12 mouse cellular contexts compared by ENCODE assay signal in genomic region chr16:18632059-18632458, GRCm38 (mm10). TPM values are rescaled to one million over a fixed set of nuclear protein-coding genes. Genes with fewer than 3 reads are reported as not detected.
DNase-seq lines count a peak whose midpoint lies in the region; ATAC-seq and TF ChIP-seq lines count a peak whose summit lies in the region.
"Had no signal": no experiment of that assay in that cellular context is flagged by ENCODE, and none has a peak within 500 bp of the region (broad histone marks: within the 10 kb centered on the region; RNA-seq: fewer than 3 reads in every experiment).

No protein-coding gene starts in this region.

- no peak overlapping the region for H3K27ac ChIP-seq in liver, postnatal 0 days (ENCODE audit: low read depth)
- H3K27ac ChIP-seq in liver, embryonic 12.5 days, result no peak overlapping the region
- no peak overlapping the region for H3K27ac ChIP-seq in liver, embryonic 11.5 days (ENCODE audit: low read depth, low read length)
- H3K27ac ChIP-seq: forebrain, embryonic 15.5 days; macrophage had no signal

- no peaks in the 10 kb centered on the region for H3K36me3 ChIP-seq in liver, postnatal 0 days (replicated peaks; ENCODE audit: insufficient read depth, low read length)
- H3K36me3 ChIP-seq in liver, embryonic 12.5 days, result no peaks in the 10 kb centered on the region
- no peaks in the 10 kb centered on the region for H3K36me3 ChIP-seq in liver, embryonic 11.5 days (ENCODE audit: control insufficient read depth, insufficient read depth, low read length)
- H3K36me3 ChIP-seq: forebrain, embryonic 15.5 days had no signal

- no peaks in the 10 kb centered on the region for H3K9me3 ChIP-seq in liver, postnatal 0 days (ENCODE audit: low read length)
- no peaks in the 10 kb centered on the region for H3K9me3 ChIP-seq in liver, embryonic 12.5 days (replicated peaks)
- no peaks in the 10 kb centered on the region for H3K9me3 ChIP-seq in liver, embryonic 11.5 days (ENCODE audit: control insufficient read depth, low read length)
- H3K9me3 ChIP-seq: forebrain, embryonic 15.5 days had no signal

- no peak for TF ChIP-seq EP300 in liver, postnatal 0 days (IDR thresholded peaks at IDR 0.05; ENCODE audit: low read depth)

- WGBS in liver, postnatal 0 days (ENCODE audit: insufficient replicate concordance), result 50% methylated on average over 3 of the region's 3 CpGs
- WGBS in liver, embryonic 12.5 days (ENCODE audit: insufficient replicate concordance), result 44% methylated on average over 3 of the region's 3 CpGs
- whole genome bisulfite sequencing in liver, embryonic 11.5 days, result 58% methylated on average over 3 of the region's 3 CpGs

- DNase-seq in frontal cortex, postnatal 25 days (ENCODE audit: low spot score in 2 of 2), result no peak
- DNase-seq in liver, postnatal 0 days, result no peak
- peak; percentile 60 for DNase-seq in 3T3-L1 (ENCODE audit: low read depth, low spot score)
- DNase-seq in liver, embryonic 11.5 days (ENCODE audit: low spot score), result no peak
- DNase-seq: adrenal gland, postnatal 25 days; cerebellum, adult 11-12 months had no signal

- no peak overlapping the region for H3K9ac ChIP-seq in liver, postnatal 0 days (replicated peaks)
- no peak overlapping the region for H3K9ac ChIP-seq in liver, embryonic 12.5 days
- H3K9ac ChIP-seq in liver, embryonic 11.5 days (ENCODE audit: low read depth, low read length), result no peak overlapping the region
- H3K9ac ChIP-seq: forebrain, embryonic 15.5 days had no signal

- peaks cover 25% of the 10 kb centered on the region for H3K27me3 ChIP-seq in liver, postnatal 0 days (ENCODE audit: insufficient read depth, low read length)
- peaks cover 80% of the 10 kb centered on the region for H3K27me3 ChIP-seq in liver, embryonic 12.5 days (replicated peaks)
- H3K27me3 ChIP-seq in liver, embryonic 11.5 days (replicated peaks; ENCODE audit: control insufficient read depth, insufficient read depth, low read length), result peaks cover 52% of the 10 kb centered on the region
- H3K27me3 ChIP-seq: forebrain, embryonic 15.5 days had no signal

- ATAC-seq in frontal cortex, adult (ENCODE audit: low TSS enrichment), result peak; percentile 53
- ATAC-seq in liver, postnatal 0 days, result no peak
- no peak for ATAC-seq in liver, embryonic 12.5 days
- peak; percentile 62 for ATAC-seq in common myeloid progenitor, adult 5-6 weeks (replicated peaks; ENCODE audit: low read depth, poor library complexity, severe bottlenecking)
- ATAC-seq in CD4-positive, CD25-positive, alpha-beta regulatory T cell, adult 4 months, result no peak
- no peak for ATAC-seq in liver, embryonic 11.5 days (replicated peaks; ENCODE audit: low FRiP score)
- ATAC-seq: forebrain, embryonic 15.5 days had no signal

- no peak overlapping the region for H3K4me3 ChIP-seq in liver, postnatal 0 days (ENCODE audit: low read depth, low read length)
- no peak overlapping the region for H3K4me3 ChIP-seq in liver, embryonic 12.5 days
- H3K4me3 ChIP-seq in liver, embryonic 11.5 days (ENCODE audit: low read depth, low read length), result no peak overlapping the region
- H3K4me3 ChIP-seq: forebrain, embryonic 15.5 days had no signal

- peaks cover 5% of the 10 kb centered on the region; the same call in 1 of the 2 replicates for H3K4me1 ChIP-seq in liver, postnatal 0 days (ENCODE audit: insufficient read depth)
- peaks cover 20% of the 10 kb centered on the region for H3K4me1 ChIP-seq in liver, embryonic 12.5 days
- H3K4me1 ChIP-seq in liver, embryonic 11.5 days (replicated peaks; ENCODE audit: control insufficient read depth, insufficient read depth, low read length), result 0 out of 2 replicates have a peak, but pooled peaks cover 2% of the 10 kb centered on the region

- H3K4me2 ChIP-seq in liver, postnatal 0 days (ENCODE audit: low read depth, low read length), result no peak overlapping the region
- H3K4me2 ChIP-seq in liver, embryonic 12.5 days, result no peak overlapping the region
- no peak overlapping the region for H3K4me2 ChIP-seq in liver, embryonic 11.5 days
- H3K4me2 ChIP-seq: forebrain, embryonic 15.5 days had no signal

- peak; percentile 33 for TF ChIP-seq CTCF in liver, postnatal 0 days (IDR thresholded peaks at IDR 0.05; ENCODE audit: low read depth)

RNA-seq across cellular contexts. Expression of gene Sept5, which starts 2.3 kb away (rescaled TPM):
- 3.0 and 3.2 TPM in 2 replicates for polyA plus RNA-seq in liver, postnatal 0 days (2015; fragmentation: Nextera tagmentation; extraction: Ambion mirVana)
- 2.6 and 2.8 TPM in 2 replicates for polyA plus RNA-seq in liver, embryonic 12.5 days (2016; fragmentation: Nextera tagmentation; extraction: Ambion mirVana)
- total RNA-seq in common myeloid progenitor, adult 5-6 weeks (2017), result 0.37 TPM in 1 of 2 replicates, not detected in the other
- polyA plus RNA-seq in CD4-positive, CD25-positive, alpha-beta regulatory T cell, adult 4 months (2017; shearing (Covaris generic)), result 1 to 10 TPM in 1 of 2 experiments, under 1 TPM in 1; 0.36 to 1.5 TPM
- 6.0 and 6.2 TPM in 2 replicates for polyA plus RNA-seq in liver, embryonic 11.5 days (2014; fragmentation: Nextera tagmentation; extraction: Ambion mirVana)

RNA-seq across cellular contexts. Expression of gene Gm49601, which starts 5.8 kb away (rescaled TPM):
- 0.32 TPM in 1 of 2 replicates, not detected in the other for polyA plus RNA-seq in liver, postnatal 0 days (2015; fragmentation: Nextera tagmentation; extraction: Ambion mirVana)
- 0.31 and 0.61 TPM in 2 replicates for polyA plus RNA-seq in liver, embryonic 12.5 days (2016; fragmentation: Nextera tagmentation; extraction: Ambion mirVana)
- 1.8 TPM in 1 of 2 replicates, not detected in the other for total RNA-seq in common myeloid progenitor, adult 5-6 weeks (2017)
- not detected for polyA plus RNA-seq in CD4-positive, CD25-positive, alpha-beta regulatory T cell, adult 4 months (2017; shearing (Covaris generic))
- polyA plus RNA-seq in liver, embryonic 11.5 days (2014; fragmentation: Nextera tagmentation; extraction: Ambion mirVana), result not detected in 2 replicates
- polyA plus RNA-seq: macrophage had no signal

RNA-seq across cellular contexts. Expression of gene Gp1bb, which starts 9.9 kb away (rescaled TPM):
- 55.8 and 56.5 TPM in 2 replicates for polyA plus RNA-seq in liver, postnatal 0 days (2015; fragmentation: Nextera tagmentation; extraction: Ambion mirVana)
- polyA plus RNA-seq in liver, embryonic 12.5 days (2016; fragmentation: Nextera tagmentation; extraction: Ambion mirVana), result 40.8 and 44.2 TPM in 2 replicates
- total RNA-seq in common myeloid progenitor, adult 5-6 weeks (2017), result 7.3 and 12.1 TPM in 2 replicates
- not detected for polyA plus RNA-seq in CD4-positive, CD25-positive, alpha-beta regulatory T cell, adult 4 months (2017; shearing (Covaris generic))
- 42.4 and 46.3 TPM in 2 replicates for polyA plus RNA-seq in liver, embryonic 11.5 days (2014; fragmentation: Nextera tagmentation; extraction: Ambion mirVana)
- total RNA-seq: adrenal gland, postnatal 25 days had no signal

RNA-seq across cellular contexts. Expression of gene Tbx1, which starts 41.6 kb away (rescaled TPM):
- polyA plus RNA-seq in liver, postnatal 0 days (2015; fragmentation: Nextera tagmentation; extraction: Ambion mirVana), result 0.40 TPM in 1 of 2 replicates, not detected in the other
- 0.08 TPM in 1 of 2 replicates, not detected in the other for polyA plus RNA-seq in liver, embryonic 12.5 days (2016; fragmentation: Nextera tagmentation; extraction: Ambion mirVana)
- not detected in 2 replicates for total RNA-seq in common myeloid progenitor, adult 5-6 weeks (2017)
- polyA plus RNA-seq in CD4-positive, CD25-positive, alpha-beta regulatory T cell, adult 4 months (2017; shearing (Covaris generic)), result not detected
- 0.17 and 0.43 TPM in 2 replicates for polyA plus RNA-seq in liver, embryonic 11.5 days (2014; fragmentation: Nextera tagmentation; extraction: Ambion mirVana)
- total RNA-seq: adrenal gland, postnatal 25 days had no signal
- polyA plus RNA-seq: macrophage had no signal

Comparison
In these comparisons a context has a peak if more than half of its experiments do, and no peak if none do; other contexts are left out.
1. ATAC-seq: peak in frontal cortex, adult (single experiment) and common myeloid progenitor, adult 5-6 weeks (single experiment); none in liver, postnatal 0 days (single experiment), liver, embryonic 12.5 days (single experiment), CD4-positive, CD25-positive, alpha-beta regulatory T cell, adult 4 months (single experiment) and liver, embryonic 11.5 days (single experiment).
2. RNA of gene Gp1bb, which starts 9.9 kb away (polyA plus RNA-seq): 55.8 to 56.5 TPM in liver, postnatal 0 days, 40.8 to 44.2 TPM in liver, embryonic 12.5 days and 42.4 to 46.3 TPM in liver, embryonic 11.5 days; not detected in CD4-positive, CD25-positive, alpha-beta regulatory T cell, adult 4 months; every median in the first group is over 10 times any median in the second.